Mouse (Mus musculus) limb, embryonic 15.5 days (tissue): Measurements from ENCODE around the gene Scn9a. TPM values are rescaled to one million over a fixed set of nuclear protein-coding genes. Genes with fewer than 3 reads are reported as not detected.

Experiments
- ATAC-seq: fragments of 200-750 bp; cut with Nextera tagmentation; 2 replicates; pipeline ENCODE4 v1.8.0; 2017; ENCODE audit warnings: low read depth, moderate TSS enrichment; ENCODE audit not compliant: insufficient number of reproducible peaks, low FRiP score, low TSS enrichment
- H3K27ac ChIP-seq: fragments of 300-500 bp; sonication (generic); 2 replicates; pipeline ENCODE4 v1.5.1; 2015; ENCODE audit warnings: moderate library complexity, mild to moderate bottlenecking, inconsistent platforms
- H3K27me3 ChIP-seq: fragments of 300-500 bp; sonication (generic); 2 replicates; pipeline ENCODE4 v1.6.1; 2015; ENCODE audit warnings: inconsistent platforms
- H3K36me3 ChIP-seq: fragments of 300-500 bp; sonication (generic); 2 replicates; pipeline ENCODE4 v1.6.1; 2015; ENCODE audit warnings: inconsistent platforms
- H3K4me1 ChIP-seq: fragments of 300-500 bp; sonication (generic); 2 replicates; pipeline ENCODE4 v1.6.1; 2015; ENCODE audit warnings: inconsistent platforms
- H3K4me2 ChIP-seq: fragments of 300-500 bp; sonication (generic); 2 replicates; pipeline ENCODE4 v1.6.1; 2015; ENCODE audit warnings: mild to moderate bottlenecking, inconsistent platforms
- H3K4me3 ChIP-seq: fragments of 300-500 bp; sonication (generic); 2 replicates; pipeline ENCODE4 v1.5.1; 2015; ENCODE audit warnings: mild to moderate bottlenecking, inconsistent platforms
- H3K9ac ChIP-seq: fragments of 300-500 bp; sonication (generic); 2 replicates; pipeline ENCODE4 v1.6.1; 2015; ENCODE audit warnings: inconsistent platforms
- H3K9me3 ChIP-seq: fragments of 300-500 bp; sonication (generic); 2 replicates; pipeline ENCODE4 v1.6.1; 2016; ENCODE audit warnings: inconsistent platforms
- WGBS: fragments of 180-500 bp; shearing (Covaris S2); methylation state at CpG from one replicate; pipeline ENCODE4 v1.1.7; 2015; 5-methylcytosine and 5-hydroxymethylcytosine counted together
- polyA plus RNA-seq: library from polyadenylated mRNA; unstranded; fragments of >200 nt; fragmentation: Nextera tagmentation; extraction: Ambion mirVana; gene quantifications from 2 replicates; pipeline ENCODE4 v1.2.1, GENCODE M21; 2015

The Scn9a gene
- polyA plus RNA-seq = 0.31 and 0.36 TPM in 2 replicates

DNA sequence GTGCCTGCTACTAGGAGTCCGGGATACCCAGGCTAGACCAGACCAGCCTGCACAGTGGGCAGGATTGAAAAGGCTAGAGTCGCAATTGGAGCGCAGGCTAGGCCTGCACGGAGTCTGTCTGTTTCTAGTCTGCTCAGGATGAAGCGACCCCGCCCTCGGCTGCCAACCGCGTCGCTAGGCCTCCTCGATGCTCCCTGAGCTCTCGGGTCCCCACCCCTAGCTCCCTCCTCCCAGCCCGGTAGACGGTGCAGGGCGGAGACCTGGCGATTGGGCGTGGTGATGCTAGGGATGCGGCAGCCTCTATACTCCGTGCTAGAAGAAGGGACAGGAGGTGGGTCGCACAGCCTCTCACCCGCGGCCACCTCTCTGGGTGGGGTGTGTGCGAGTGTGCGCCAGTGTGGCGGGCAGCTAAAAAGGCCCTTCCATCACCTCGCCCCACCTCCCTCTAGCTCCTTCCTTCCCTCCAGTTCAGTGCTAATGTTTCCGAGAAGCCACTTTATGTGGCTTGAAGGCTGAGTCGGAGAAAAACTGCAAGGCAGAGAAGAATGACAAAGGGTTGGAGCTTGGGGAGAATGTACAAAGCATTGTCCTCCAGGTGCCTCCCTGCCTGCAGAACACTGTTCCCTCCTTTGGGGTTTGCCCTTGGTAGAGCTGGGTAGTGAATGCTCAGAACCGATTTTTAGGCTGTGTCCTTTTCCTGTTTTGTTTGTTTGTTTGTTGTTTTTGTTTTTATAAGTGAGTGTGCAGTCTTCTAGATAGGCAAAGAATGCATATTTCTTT lies at the start of gene Scn9a:
Scn9a (minus strand) TSS at position 383 of the 780 bp plus-strand sequence.
- Histone ChIP-seq H3K27ac (no peak within 1 kb of the TSS), H3K4me1 (peaks cover 7% of the 10 kb centered on the region; the same call in 1 of the 2 replicates), H3K4me3 (peak within 1 kb of the TSS; percentile 33), H3K27me3 (peaks cover 10% of the 10 kb centered on the region; the same call in 1 of the 2 replicates), H3K4me2 (peak within 1 kb of the TSS; percentile 58), H3K9me3 (no peaks in the 10 kb centered on the region), H3K9ac (no peak within 1 kb of the TSS), H3K36me3 (no peaks in the 10 kb centered on the region)
- ATAC-seq = peak; percentile 52; the same call in 1 of the 2 replicates
- 2% methylated on average over 29 of the region's 29 CpGs for WGBS

- H3K27ac ChIP-seq = no peak overlapping the region
- no peak overlapping the region for H3K9ac ChIP-seq
- no peak overlapping the region for H3K4me3 ChIP-seq
- no peaks in the 10 kb centered on the region for H3K9me3 ChIP-seq
- no peaks in the 10 kb centered on the region for H3K4me1 ChIP-seq
- H3K27me3 ChIP-seq = no peaks in the 10 kb centered on the region
- no peak for ATAC-seq
- WGBS = 67% methylated on average over 1 of the region's 1 CpGs
- H3K4me2 ChIP-seq = no peak overlapping the region
- no peaks in the 10 kb centered on the region for H3K36me3 ChIP-seq
Measured at GRCm38 (mm10) chr2:66661988-66662387, 27.2 kb upstream of the Scn9a start.

GRCm38 (mm10) chr2:66656430-66656829 lies 21.7 kb upstream of the Scn9a start:
- Histone ChIP-seq H3K4me1 (no peaks in the 10 kb centered on the region), H3K4me3 (no peak overlapping the region), H3K9ac (no peak overlapping the region), H3K4me2 (no peak overlapping the region), H3K27me3 (no peaks in the 10 kb centered on the region), H3K9me3 (no peaks in the 10 kb centered on the region), H3K27ac (no peak overlapping the region), H3K36me3 (no peaks in the 10 kb centered on the region)
- WGBS = 92% methylated on average over 3 of the region's 3 CpGs
- ATAC-seq = peak; percentile 35; the same call in 1 of the 2 replicates

DNA sequence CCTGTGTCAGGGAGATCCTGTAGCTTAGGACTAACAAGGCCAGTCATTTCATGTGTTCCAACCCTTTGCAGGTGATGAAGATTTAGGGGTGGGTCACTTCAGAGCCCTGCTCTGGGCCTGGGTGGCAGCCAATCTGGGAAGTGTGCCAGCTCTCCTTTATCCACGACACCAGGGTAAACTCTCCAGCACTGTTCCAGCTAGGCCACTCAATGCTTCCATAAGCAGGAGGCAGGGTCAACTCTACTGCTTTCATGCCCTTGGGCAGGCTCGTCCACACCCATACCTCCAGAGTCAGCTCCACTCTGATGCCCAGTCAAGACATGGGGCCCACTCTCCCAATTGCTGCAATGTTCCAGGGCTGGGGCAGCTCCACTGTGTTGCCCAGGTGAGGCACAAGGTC lies 20.7 kb upstream of the Scn9a start:
- whole genome bisulfite sequencing = 59% methylated on average over 2 of the region's 2 CpGs

DNA sequence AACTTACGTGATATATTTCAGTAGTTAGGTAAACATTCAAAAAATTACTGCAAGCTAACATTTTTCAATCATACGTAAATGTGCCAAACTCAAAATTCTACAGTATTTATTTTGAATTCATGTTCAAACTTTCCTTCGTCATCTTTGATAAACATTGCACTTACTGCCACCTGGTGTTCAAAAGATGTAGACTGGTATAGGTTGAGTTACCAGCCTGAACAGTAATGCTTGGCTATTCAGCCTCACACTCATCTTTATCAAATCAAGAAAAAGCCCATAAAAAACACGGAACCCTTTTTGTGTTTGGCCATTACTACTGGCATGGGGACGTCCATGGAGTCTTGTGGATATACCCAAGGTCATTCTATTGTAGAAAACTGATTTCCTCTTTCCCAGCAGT lies 9.6 kb upstream of the Scn9a start:
- H3K27me3 ChIP-seq = no peaks in the 10 kb centered on the region
- no peak overlapping the region for H3K9ac ChIP-seq
- H3K4me3 ChIP-seq = no peak overlapping the region
- 25% methylated on average over 5 of the region's 5 CpGs for WGBS
- H3K36me3 ChIP-seq = no peaks in the 10 kb centered on the region
- no peaks in the 10 kb centered on the region for H3K9me3 ChIP-seq
- no peak overlapping the region for H3K27ac ChIP-seq
- H3K4me1 ChIP-seq = no peaks in the 10 kb centered on the region
- H3K4me2 ChIP-seq = no peak overlapping the region
- ATAC-seq = no peak

More for the DNA sequence above, 20.7 kb upstream of the Scn9a start:
- no peaks in the 10 kb centered on the region for H3K4me1 ChIP-seq
- no peak overlapping the region for H3K9ac ChIP-seq
- no peaks in the 10 kb centered on the region for H3K27me3 ChIP-seq
- no peak overlapping the region for H3K4me3 ChIP-seq
- no peak overlapping the region for H3K27ac ChIP-seq
- H3K4me2 ChIP-seq = no peak overlapping the region
- 0 out of 2 replicates have a peak, but pooled peaks have one; percentile 30 for ATAC-seq
- no peaks in the 10 kb centered on the region for H3K9me3 ChIP-seq
- no peaks in the 10 kb centered on the region for H3K36me3 ChIP-seq

DNA sequence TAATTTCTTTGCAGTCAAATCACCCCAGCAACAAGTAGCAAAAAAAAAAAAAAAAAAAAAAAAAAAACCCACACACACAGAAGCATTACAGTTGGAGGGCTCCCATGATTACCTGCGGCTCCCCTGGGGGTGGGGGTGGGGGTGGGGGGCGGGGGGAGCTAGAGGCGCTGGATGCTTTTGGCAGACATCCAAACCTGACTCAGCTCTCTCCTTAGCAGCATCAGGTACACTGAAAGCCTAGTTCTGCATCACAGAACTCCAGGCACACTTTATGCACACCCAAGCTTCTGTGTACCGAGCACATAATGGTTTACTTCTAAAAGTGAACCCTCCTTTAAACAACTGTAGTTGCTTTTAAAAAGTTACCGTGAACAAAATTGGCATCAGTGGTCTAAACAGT lies 2.0 kb downstream of the Scn9a start:
- no peak overlapping the region for H3K4me2 ChIP-seq
- no peak for ATAC-seq
- no peaks in the 10 kb centered on the region for H3K36me3 ChIP-seq
- H3K27ac ChIP-seq = no peak overlapping the region
- H3K4me1 ChIP-seq = peaks cover 7% of the 10 kb centered on the region; the same call in 1 of the 2 replicates
- H3K4me3 ChIP-seq = no peak overlapping the region
- no peak overlapping the region for H3K9ac ChIP-seq
- no peaks in the 10 kb centered on the region for H3K9me3 ChIP-seq
- 10% methylated on average over 5 of the region's 5 CpGs for WGBS
- peaks cover 10% of the 10 kb centered on the region; the same call in 1 of the 2 replicates for H3K27me3 ChIP-seq

- WGBS = 70% methylated on average over 7 of the region's 7 CpGs
- Histone ChIP-seq H3K4me3 (no peak overlapping the region), H3K4me1 (no peaks in the 10 kb centered on the region), H3K9me3 (no peaks in the 10 kb centered on the region), H3K27ac (no peak overlapping the region), H3K27me3 (no peaks in the 10 kb centered on the region), H3K4me2 (no peak overlapping the region), H3K9ac (no peak overlapping the region), H3K36me3 (no peaks in the 10 kb centered on the region)
- no peak for ATAC-seq
Measured at GRCm38 (mm10) chr2:66611091-66611490, 23.7 kb downstream of the Scn9a start.

- H3K9ac ChIP-seq = no peak overlapping the region
- 66% methylated on average over 6 of the region's 6 CpGs for WGBS
- H3K4me2 ChIP-seq = no peak overlapping the region
- no peaks in the 10 kb centered on the region for H3K9me3 ChIP-seq
- no peaks in the 10 kb centered on the region for H3K27me3 ChIP-seq
- no peaks in the 10 kb centered on the region for H3K36me3 ChIP-seq
- H3K4me1 ChIP-seq = no peaks in the 10 kb centered on the region
- no peak for ATAC-seq
- no peak overlapping the region for H3K27ac ChIP-seq
- no peak overlapping the region for H3K4me3 ChIP-seq
Measured at GRCm38 (mm10) chr2:66597313-66597712, 37.4 kb downstream of the Scn9a start.

GRCm38 (mm10) chr2:66596145-66596544 lies 38.6 kb downstream of the Scn9a start:
- Histone ChIP-seq H3K9me3 (no peaks in the 10 kb centered on the region), H3K4me3 (no peak overlapping the region), H3K36me3 (no peaks in the 10 kb centered on the region), H3K4me2 (no peak overlapping the region), H3K27me3 (no peaks in the 10 kb centered on the region), H3K27ac (no peak overlapping the region), H3K9ac (no peak overlapping the region), H3K4me1 (no peaks in the 10 kb centered on the region)
- no peak for ATAC-seq
- WGBS = 78% methylated on average over 5 of the region's 5 CpGs

- Histone ChIP-seq H3K27ac (no peak overlapping the region), H3K4me2 (no peak overlapping the region), H3K27me3 (no peaks in the 10 kb centered on the region), H3K4me3 (no peak overlapping the region), H3K9me3 (no peaks in the 10 kb centered on the region), H3K36me3 (no peaks in the 10 kb centered on the region), H3K9ac (no peak overlapping the region), H3K4me1 (no peaks in the 10 kb centered on the region)
- no peak for ATAC-seq
- 67% methylated on average over 3 of the region's 3 CpGs for WGBS
Measured at GRCm38 (mm10) chr2:66590151-66590550, 44.6 kb downstream of the Scn9a start.

DNA sequence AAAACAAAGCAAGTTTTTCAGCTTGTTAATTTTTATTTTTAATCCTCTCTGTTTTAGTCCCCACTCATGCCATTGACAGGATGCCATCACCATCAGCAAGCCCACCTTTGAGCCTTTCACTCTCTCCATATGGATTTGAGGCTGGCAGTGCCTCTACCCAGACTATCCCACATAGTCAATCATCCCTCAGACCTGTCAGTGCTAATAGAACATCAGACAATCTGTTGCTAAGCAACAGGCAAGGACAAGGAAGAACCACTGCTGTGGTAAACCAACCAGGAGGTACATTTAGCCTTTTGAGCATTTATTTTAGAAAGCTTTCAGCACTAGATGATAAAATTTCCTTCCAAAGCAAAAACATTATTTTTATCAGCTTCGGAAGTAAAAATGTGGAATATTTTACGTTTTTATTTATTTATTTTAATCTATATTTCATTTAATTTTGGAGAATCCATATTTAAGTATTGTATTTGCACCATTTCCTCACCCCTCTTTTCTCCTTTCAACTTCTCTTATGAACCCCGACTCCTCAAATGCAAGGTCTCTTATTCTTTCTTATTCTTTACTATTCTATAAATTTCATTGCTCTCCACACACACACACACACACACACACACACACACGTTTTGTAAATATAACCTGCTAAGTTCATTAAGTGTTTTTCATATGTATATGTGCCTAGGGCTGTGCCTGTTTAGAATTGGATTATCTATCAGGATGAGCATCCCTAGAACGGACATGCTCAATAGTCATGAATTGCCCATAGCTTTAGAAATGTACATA lies 54.5 kb downstream of the Scn9a start:
- ATAC-seq = no peak
- no peaks in the 10 kb centered on the region for H3K9me3 ChIP-seq
- no peak overlapping the region for H3K9ac ChIP-seq
- no peaks in the 10 kb centered on the region for H3K4me1 ChIP-seq
- no peaks in the 10 kb centered on the region for H3K36me3 ChIP-seq
- 69% methylated on average over 5 of the region's 5 CpGs for WGBS
- no peak overlapping the region for H3K4me2 ChIP-seq
- H3K4me3 ChIP-seq = no peak overlapping the region
- no peak overlapping the region for H3K27ac ChIP-seq
- no peaks in the 10 kb centered on the region for H3K27me3 ChIP-seq

GRCm38 (mm10) chr2:66548254-66548653 lies 86.5 kb downstream of the Scn9a start:
- no peak overlapping the region for H3K9ac ChIP-seq
- no peak overlapping the region for H3K4me2 ChIP-seq
- no peaks in the 10 kb centered on the region for H3K4me1 ChIP-seq
- H3K4me3 ChIP-seq = no peak overlapping the region
- WGBS = 72% methylated on average over 3 of the region's 3 CpGs
- H3K27ac ChIP-seq = no peak overlapping the region
- no peak for ATAC-seq
- H3K27me3 ChIP-seq = no peaks in the 10 kb centered on the region
- no peaks in the 10 kb centered on the region for H3K9me3 ChIP-seq
- no peaks in the 10 kb centered on the region for H3K36me3 ChIP-seq
